Mouse (Mus musculus): ENCODE measurements around the gene Pten. TPM values are rescaled to one million over a fixed set of nuclear protein-coding genes. Genes with fewer than 3 reads are reported as not detected.
"Not testable (repeated sequence)": the region's sequence is repeated elsewhere in the genome, so short reads cannot be mapped to it uniquely, and the experiment has no call there.

The Pten gene
- total RNA-seq, 2 experiments from 2014 or later: 110 to 112 TPM

GRCm38 (mm10) chr19:32804703-32805102 is 47.4 kb downstream of the Pten start:
- no peak for DNase-seq (ENCODE audit: low spot score in 2 of 2)

GRCm38 (mm10) chr19:32807610-32808009 is 50.3 kb downstream of the Pten start:
- DNase-seq (ENCODE audit: low spot score in 2 of 2): no peak

GRCm38 (mm10) chr19:32808690-32809089 is 51.4 kb downstream of the Pten start:
- no peak for DNase-seq (ENCODE audit: low spot score in 2 of 2)

GRCm38 (mm10) chr19:32809117-32809516 is 51.8 kb downstream of the Pten start:
- no peak for DNase-seq (ENCODE audit: low spot score in 2 of 2)

- no peak for DNase-seq (ENCODE audit: low spot score in 2 of 2)
These were observed 61.5 kb downstream of the Pten start for GRCm38 (mm10) chr19:32818759-32819158.

- DNase-seq (ENCODE audit: low spot score in 2 of 2): not testable (repeated sequence)
These were observed 65.7 kb downstream of the Pten start for GRCm38 (mm10) chr19:32822959-32823358.

- no peak for DNase-seq (ENCODE audit: low spot score in 2 of 2)
These were observed 69.3 kb downstream of the Pten start for GRCm38 (mm10) chr19:32826616-32827015.

GRCm38 (mm10) chr19:32829871-32830270 is 72.6 kb downstream of the Pten start:
- no peak for DNase-seq (ENCODE audit: low spot score in 2 of 2)

- no peak for DNase-seq (ENCODE audit: low spot score in 2 of 2)
These were observed 74.0 kb downstream of the Pten start for GRCm38 (mm10) chr19:32831286-32831685.

- DNase-seq (ENCODE audit: low spot score in 2 of 2): no peak
These were observed 83.2 kb downstream of the Pten start for GRCm38 (mm10) chr19:32840491-32840890.

- no peak for DNase-seq (ENCODE audit: low spot score in 2 of 2)
These were observed 87.2 kb downstream of the Pten start for GRCm38 (mm10) chr19:32844486-32844885.

GRCm38 (mm10) chr19:32848041-32848440 is 90.7 kb downstream of the Pten start:
- no peak for DNase-seq (ENCODE audit: low spot score in 2 of 2)

- no peak for DNase-seq (ENCODE audit: low spot score in 2 of 2)
These were observed 95.0 kb downstream of the Pten start for GRCm38 (mm10) chr19:32852306-32852705.

GRCm38 (mm10) chr19:32861675-32862575 is 104.6 kb downstream of the Pten start:
- no peak for DNase-seq (ENCODE audit: low spot score in 2 of 2)

GRCm38 (mm10) chr19:32866765-32867164 is 109.5 kb downstream of the Pten start:
- DNase-seq (ENCODE audit: low spot score in 2 of 2): no peak

GRCm38 (mm10) chr19:32867181-32867897 is 110.0 kb downstream of the Pten start:
- no peak for DNase-seq (ENCODE audit: low spot score in 2 of 2)

- DNase-seq (ENCODE audit: low spot score in 2 of 2): no peak
These were observed 111.3 kb downstream of the Pten start for GRCm38 (mm10) chr19:32868560-32868959.

- no peak for DNase-seq (ENCODE audit: low spot score in 2 of 2)
These were observed 111.9 kb downstream of the Pten start for GRCm38 (mm10) chr19:32869053-32869680.

GRCm38 (mm10) chr19:32873904-32874637 is 116.8 kb downstream of the Pten start:
- no peak for DNase-seq (ENCODE audit: low spot score in 2 of 2)
